Comparison of ENCODE assay signal across 10 mouse cellular contexts in genomic region chr5:12557889-12558288, GRCm38 (mm10).
DNase-seq lines count a peak whose midpoint lies in the region; ATAC-seq lines count a peak whose summit lies in the region.
"Had no signal": no experiment of that assay in that cellular context is flagged by ENCODE, and none has a peak within 500 bp of the region (broad histone marks: within the 10 kb centered on the region; RNA-seq: fewer than 3 reads in every experiment).

No protein-coding gene starts in this region.

- no peaks in the 10 kb centered on the region for H3K4me1 ChIP-seq in forebrain, embryonic 14.5 days (ENCODE audit: control insufficient read depth, insufficient read depth, low read length)
- no peaks in the 10 kb centered on the region for H3K4me1 ChIP-seq in forebrain, embryonic 13.5 days
- H3K4me1 ChIP-seq: stomach, embryonic 15.5 days had no signal

- 37% methylated on average over 2 of the region's 2 CpGs for WGBS in forebrain, embryonic 14.5 days
- 34% methylated on average over 2 of the region's 2 CpGs for WGBS in forebrain, embryonic 13.5 days

- H3K4me3 ChIP-seq in forebrain, embryonic 14.5 days (ENCODE audit: low read depth, low read length) = no peak overlapping the region
- no peak overlapping the region for H3K4me3 ChIP-seq in forebrain, embryonic 13.5 days
- H3K4me3 ChIP-seq: stomach, embryonic 15.5 days had no signal

- H3K36me3 ChIP-seq in forebrain, embryonic 14.5 days (ENCODE audit: control insufficient read depth, insufficient read depth, low read length) = no peaks in the 10 kb centered on the region
- H3K36me3 ChIP-seq in forebrain, embryonic 13.5 days (ENCODE audit: poor library complexity, severe bottlenecking) = no peaks in the 10 kb centered on the region
- H3K36me3 ChIP-seq: stomach, embryonic 15.5 days had no signal

- H3K9ac ChIP-seq in forebrain, embryonic 14.5 days (ENCODE audit: low read length) = no peak overlapping the region
- no peak overlapping the region for H3K9ac ChIP-seq in forebrain, embryonic 13.5 days
- H3K9ac ChIP-seq: stomach, embryonic 15.5 days had no signal

- no peak for ATAC-seq in forebrain, embryonic 14.5 days
- no peak; the same call in 1 of the 2 replicates for ATAC-seq in forebrain, embryonic 13.5 days
- peak; percentile 55; the same call in 1 of the 2 replicates for ATAC-seq in granulocyte monocyte progenitor cell, adult 5-6 weeks (replicated peaks; ENCODE audit: poor library complexity, severe bottlenecking)

- no peaks in the 10 kb centered on the region for H3K9me3 ChIP-seq in forebrain, embryonic 14.5 days (replicated peaks; ENCODE audit: control insufficient read depth, low read length)
- no peaks in the 10 kb centered on the region for H3K9me3 ChIP-seq in forebrain, embryonic 13.5 days (replicated peaks)
- H3K9me3 ChIP-seq: stomach, embryonic 15.5 days had no signal

- H3K4me2 ChIP-seq in forebrain, embryonic 14.5 days (ENCODE audit: low read length) = no peak overlapping the region
- no peak overlapping the region for H3K4me2 ChIP-seq in forebrain, embryonic 13.5 days
- H3K4me2 ChIP-seq: stomach, embryonic 15.5 days had no signal

- peak; percentile 60 for DNase-seq in forebrain, embryonic 14.5 days (ENCODE audit: low spot score)
- DNase-seq in layer of hippocampus, adult 11-12 months (ENCODE audit: low spot score) = peak; percentile 22
- DNase-seq in layer of hippocampus, adult 8-10 months (ENCODE audit: low spot score in 2 of 2) = no peak
- peak; percentile 39 for DNase-seq in ES-CJ7 (ENCODE audit: low read depth, low spot score)
- no peak for DNase-seq in thymus, postnatal 0 days (ENCODE audit: low spot score)
- DNase-seq in frontal cortex, postnatal 25 days (ENCODE audit: low spot score in 2 of 2) = no peak

- no peak overlapping the region for H3K27ac ChIP-seq in forebrain, embryonic 14.5 days (ENCODE audit: low read depth, low read length)
- H3K27ac ChIP-seq in forebrain, embryonic 13.5 days = no peak overlapping the region
- H3K27ac ChIP-seq: macrophage; stomach, embryonic 15.5 days had no signal

- H3K27me3 ChIP-seq in forebrain, embryonic 14.5 days (replicated peaks; ENCODE audit: control insufficient read depth, insufficient read depth, low read length) = no peaks in the 10 kb centered on the region
- no peaks in the 10 kb centered on the region for H3K27me3 ChIP-seq in forebrain, embryonic 13.5 days
- H3K27me3 ChIP-seq: stomach, embryonic 15.5 days had no signal

Comparison
In these comparisons a context has a peak if more than half of its experiments do, and no peak if none do; other contexts are left out.
1. DNase-seq: peak in forebrain, embryonic 14.5 days (single experiment), layer of hippocampus, adult 11-12 months (single experiment) and ES-CJ7 (single experiment); none in layer of hippocampus, adult 8-10 months (0 of 2), thymus, postnatal 0 days (single experiment) and frontal cortex, postnatal 25 days (0 of 2).